Comparison of ENCODE assay signal across 15 mouse cellular contexts in genomic region chr1:181519137-181519536, GRCm38 (mm10). TPM values are rescaled to one million over a fixed set of nuclear protein-coding genes. Genes with fewer than 3 reads are reported as not detected.
DNase-seq lines count a peak whose midpoint lies in the region; ATAC-seq and TF ChIP-seq lines count a peak whose summit lies in the region.
"Had no signal": no experiment of that assay in that cellular context is flagged by ENCODE, and none has a peak within 500 bp of the region (broad histone marks: within the 10 kb centered on the region; RNA-seq: fewer than 3 reads in every experiment).

No protein-coding gene starts in this region.

- H3K27me3 ChIP-seq in heart, embryonic 10.5 days (ENCODE audit: insufficient read depth, poor library complexity, severe bottlenecking) = no peaks in the 10 kb centered on the region
- H3K27me3 ChIP-seq in lung, postnatal 0 days (replicated peaks; ENCODE audit: insufficient read depth, low read length) = no peaks in the 10 kb centered on the region
- H3K27me3 ChIP-seq: intestine, embryonic 15.5 days; midbrain, embryonic 12.5 days had no signal

- H3K36me3 ChIP-seq in heart, embryonic 10.5 days = no peaks in the 10 kb centered on the region
- no peaks in the 10 kb centered on the region for H3K36me3 ChIP-seq in lung, postnatal 0 days (ENCODE audit: insufficient read depth, low read length)
- H3K36me3 ChIP-seq in ES-E14 (ENCODE audit: control insufficient read depth, insufficient read depth, low read length, poor library complexity, severe bottlenecking) = no peaks in the 10 kb centered on the region
- H3K36me3 ChIP-seq: intestine, embryonic 15.5 days; midbrain, embryonic 12.5 days had no signal

- WGBS in heart, embryonic 10.5 days = 75% methylated on average over 4 of the region's 4 CpGs
- 80% methylated on average over 4 of the region's 4 CpGs for WGBS in lung, postnatal 0 days

- no peaks in the 10 kb centered on the region for H3K9me3 ChIP-seq in heart, embryonic 10.5 days
- no peaks in the 10 kb centered on the region for H3K9me3 ChIP-seq in lung, postnatal 0 days (ENCODE audit: low read length)
- no peaks in the 10 kb centered on the region for H3K9me3 ChIP-seq in ES-E14 (ENCODE audit: control insufficient read depth, insufficient read depth, low read depth, low read length)
- H3K9me3 ChIP-seq: intestine, embryonic 15.5 days; midbrain, embryonic 12.5 days had no signal

- TF ChIP-seq EP300 in lung, postnatal 0 days (IDR thresholded peaks at IDR 0.05) = no peak

- H3K27ac ChIP-seq in heart, embryonic 10.5 days = no peak overlapping the region
- no peak overlapping the region for H3K27ac ChIP-seq in lung, postnatal 0 days (ENCODE audit: low read length)
- no peak overlapping the region for H3K27ac ChIP-seq in ES-E14 (ENCODE audit: insufficient read depth, low read depth, low read length, poor library complexity, severe bottlenecking)
- H3K27ac ChIP-seq: intestine, embryonic 15.5 days; midbrain, embryonic 12.5 days had no signal

- DNase-seq in heart, embryonic 10.5 days (ENCODE audit: low spot score) = peak; percentile 25
- no peak for DNase-seq in heart, postnatal 36 days
- DNase-seq in lung, postnatal 0 days (ENCODE audit: low spot score) = no peak
- DNase-seq in lung, postnatal 10 days = no peak
- peak; percentile 29 for DNase-seq in ES-E14 (ENCODE audit: low read depth, low spot score)
- peak; percentile 12 for DNase-seq in induced T-regulatory cell, adult 2 months (ENCODE audit: low read depth)
- DNase-seq in layer of hippocampus, adult 9-10 months (ENCODE audit: low spot score) = no peak
- no peak for DNase-seq in spleen, postnatal 14 days (ENCODE audit: low spot score in 2 of 2)
- DNase-seq: cerebellum, postnatal 14 days; lung, postnatal 36 days; thymus, postnatal 14 days had no signal

- 0 out of 2 replicates have a peak, but pooled peaks cover 2% of the 10 kb centered on the region for H3K4me1 ChIP-seq in heart, embryonic 10.5 days
- no peaks in the 10 kb centered on the region for H3K4me1 ChIP-seq in lung, postnatal 0 days (ENCODE audit: insufficient read depth, low read depth, low read length)
- H3K4me1 ChIP-seq in ES-E14 (ENCODE audit: control insufficient read depth in 2 of 2, insufficient read depth in 2 of 2, low read length in 2 of 2, poor library complexity in 1 of 2) = no peaks in the 10 kb centered on the region
- H3K4me1 ChIP-seq: intestine, embryonic 15.5 days; midbrain, embryonic 12.5 days had no signal

- H3K4me3 ChIP-seq in heart, embryonic 10.5 days = no peak overlapping the region
- no peak overlapping the region for H3K4me3 ChIP-seq in lung, postnatal 0 days (ENCODE audit: low read depth, low read length)
- H3K4me3 ChIP-seq in ES-E14 (ENCODE audit: insufficient read depth in 1 of 2, low read depth in 1 of 2, low read length in 2 of 2, poor library complexity in 1 of 2, severe bottlenecking in 1 of 2) = no peak overlapping the region
- H3K4me3 ChIP-seq: intestine, embryonic 15.5 days; midbrain, embryonic 12.5 days had no signal

- H3K9ac ChIP-seq in lung, postnatal 0 days (replicated peaks; ENCODE audit: low read depth) = no peak overlapping the region
- H3K9ac ChIP-seq in ES-E14 (ENCODE audit: insufficient read depth, low read depth, low read length, poor library complexity, severe bottlenecking) = no peak overlapping the region
- H3K9ac ChIP-seq: intestine, embryonic 15.5 days; midbrain, embryonic 12.5 days had no signal

- peak; percentile 53 for TF ChIP-seq CTCF in lung, postnatal 0 days (IDR thresholded peaks at IDR 0.05)

- no peak for ATAC-seq in lung, postnatal 0 days
- ATAC-seq: intestine, embryonic 15.5 days had no signal

- in situ Hi-C loops in ES-E14 (cut with MboI; ENCODE audit: low sequenced_read_pairs in 2 of 2, unreplicated experiment in 2 of 2) = no loop called here

- no peak overlapping the region for H3K4me2 ChIP-seq in lung, postnatal 0 days (replicated peaks; ENCODE audit: low read depth, low read length)
- H3K4me2 ChIP-seq: intestine, embryonic 15.5 days; midbrain, embryonic 12.5 days had no signal

- intact Hi-C loops in heart, postnatal 36 days (cut with DNase I) = no loop called here

TF ChIP-seq in ES-E14, 5 proteins besides CTCF, POLR2A, EP300 and RAD21:
- TF ChIP-seq ZNF384 (IDR thresholded peaks at IDR 0.05; ENCODE audit: low read depth, low read length) (no peak), CHD2 (IDR thresholded peaks at IDR 0.05; ENCODE audit: low read depth, low read length) (no peak), ZC3H11A (IDR thresholded peaks at IDR 0.05; ENCODE audit: borderline replicate concordance, low read depth, low read length) (0 out of 2 replicates have a peak, but pooled peaks have one; percentile 35), HCFC1 (IDR thresholded peaks at IDR 0.05; ENCODE audit: borderline replicate concordance, insufficient read depth, low read length) (no peak)

RNA-seq across cellular contexts. Expression of gene Ccdc121, which starts 7.9 kb away (rescaled TPM):
- polyA plus RNA-seq in heart, embryonic 10.5 days (2016; fragmentation: Nextera tagmentation; extraction: Ambion mirVana) = 0.15 TPM in 1 of 2 replicates, not detected in the other
- total RNA-seq in heart, postnatal 36 days (2021) = not detected
- 0.86 and 1.6 TPM in 2 replicates for polyA plus RNA-seq in lung, postnatal 0 days (2015; fragmentation: Nextera tagmentation; extraction: Ambion mirVana)
- not detected in 2 replicates for total RNA-seq in ES-E14 (2012; rRNA removed)
- total RNA-seq: hematopoietic stem cell, adult 5-6 weeks had no signal
- polyA plus RNA-seq: embryonic facial prominence, embryonic 11.5 days; intestine, embryonic 15.5 days had no signal

RNA-seq across cellular contexts. Expression of gene Dnah14, which starts 57.2 kb away (rescaled TPM):
- polyA plus RNA-seq in heart, embryonic 10.5 days (2016; fragmentation: Nextera tagmentation; extraction: Ambion mirVana) = 0.80 and 0.92 TPM in 2 replicates
- total RNA-seq in heart, postnatal 36 days (2021) = not detected
- 1.0 TPM in 2 replicates for polyA plus RNA-seq in lung, postnatal 0 days (2015; fragmentation: Nextera tagmentation; extraction: Ambion mirVana)
- 1.9 and 2.1 TPM in 2 replicates for total RNA-seq in ES-E14 (2012; rRNA removed)

Comparison
In these comparisons a context has a peak if more than half of its experiments do, and no peak if none do; other contexts are left out.
1. DNase-seq: peak in heart, embryonic 10.5 days (single experiment), ES-E14 (single experiment) and induced T-regulatory cell, adult 2 months (single experiment); none in heart, postnatal 36 days (0 of 2), lung, postnatal 0 days (single experiment), lung, postnatal 10 days (single experiment), layer of hippocampus, adult 9-10 months (single experiment) and spleen, postnatal 14 days (0 of 2).